Mouse (Mus musculus): Measurements from ENCODE around the gene Acss2.

GRCm38 (mm10) chr2:155472671-155473569 is 44.8 kb upstream of the Acss2 start:
- TF ChIP-seq CTCF (conservative IDR thresholded peaks at IDR 0.05; ENCODE audit: insufficient read depth, insufficient read length, low read depth, low read length) = no peak
- no peak for TF ChIP-seq POLR2A (IDR thresholded peaks at IDR 0.05; ENCODE audit: low read depth, low read length)
